Mouse (Mus musculus): ENCODE results near the gene Cfap99. TPM values are rescaled to one million over a fixed set of nuclear protein-coding genes. Genes with fewer than 3 reads are reported as not detected.
A peak's percentile ranks its signal among the peaks of the same experiment; 100 is the strongest.

Cfap99 gene
- polyA plus RNA-seq, 2 experiments, result 0.04 TPM; not detected in 1

- no peak for TF ChIP-seq POLR2A (IDR thresholded peaks at IDR 0.05; ENCODE audit: borderline replicate concordance, extremely low read depth, insufficient read depth, insufficient read length)
- H3K9ac ChIP-seq (ENCODE audit: low read depth, low read length, severe bottlenecking), result peak overlapping the region; percentile 98
- H3K27ac ChIP-seq (replicated peaks; ENCODE audit: low read depth, low read length), result peak overlapping the region; percentile 92
- DNase-seq (ENCODE audit: low spot score) (no peak), ATAC-seq (ENCODE audit: low FRiP score, low read depth) (peak; percentile 52)
- peak overlapping the region; percentile 98 for H3K4me3 ChIP-seq (replicated peaks; ENCODE audit: low read length)
- peak overlapping the region; percentile 93 for H3K4me2 ChIP-seq (replicated peaks; ENCODE audit: low read depth, low read length, severe bottlenecking)
- WGBS, result 2% methylated on average over 21 of the region's 21 CpGs
- H3K9me3 ChIP-seq (ENCODE audit: control insufficient read depth, low read length), result no peaks in the 10 kb centered on the region
- H3K27me3 ChIP-seq (ENCODE audit: control insufficient read depth, insufficient read depth, low read length), result no peaks in the 10 kb centered on the region
- H3K4me1 ChIP-seq (ENCODE audit: control insufficient read depth, insufficient read depth, low read length), result peaks cover 14% of the 10 kb centered on the region
- no peaks in the 10 kb centered on the region; the same call in 1 of the 2 replicates for H3K36me3 ChIP-seq (ENCODE audit: control insufficient read depth, insufficient read depth, low read length)
Measured at GRCm38 (mm10) chr5:34335539-34336096, 47.2 kb downstream of the Cfap99 start.

GRCm38 (mm10) chr5:34336097-34336774 is 47.8 kb downstream of the Cfap99 start, which contains the start of gene Rnf4:
Gene Rnf4 (plus strand): TSS chr5:34336289.
- TF ChIP-seq POLR2A (IDR thresholded peaks at IDR 0.05; ENCODE audit: borderline replicate concordance, extremely low read depth, insufficient read depth, insufficient read length), result peak; percentile 76; the same call in 1 of the 2 replicates
- ATAC-seq (ENCODE audit: low FRiP score, low read depth) (peak; percentile 96), DNase-seq (ENCODE audit: low spot score) (peak; percentile 98)
- peak within 1 kb of the TSS; percentile 93 for H3K4me2 ChIP-seq (replicated peaks; ENCODE audit: low read depth, low read length, severe bottlenecking)
- peak within 1 kb of the TSS; percentile 98 for H3K9ac ChIP-seq (ENCODE audit: low read depth, low read length, severe bottlenecking)
- peaks cover 14% of the 10 kb centered on the region for H3K4me1 ChIP-seq (ENCODE audit: control insufficient read depth, insufficient read depth, low read length)
- no peaks in the 10 kb centered on the region for H3K9me3 ChIP-seq (ENCODE audit: control insufficient read depth, low read length)
- H3K27me3 ChIP-seq (ENCODE audit: control insufficient read depth, insufficient read depth, low read length), result no peaks in the 10 kb centered on the region
- peak within 1 kb of the TSS; percentile 98 for H3K4me3 ChIP-seq (replicated peaks; ENCODE audit: low read length)
- no peaks in the 10 kb centered on the region; the same call in 1 of the 2 replicates for H3K36me3 ChIP-seq (ENCODE audit: control insufficient read depth, insufficient read depth, low read length)
- H3K27ac ChIP-seq (replicated peaks; ENCODE audit: low read depth, low read length), result peak within 1 kb of the TSS; percentile 98
- WGBS, result 0% methylated on average over 40 of the region's 67 CpGs

- Histone ChIP-seq H3K9me3 (ENCODE audit: control insufficient read depth, low read length) (no peaks in the 10 kb centered on the region), H3K36me3 (ENCODE audit: control insufficient read depth, insufficient read depth, low read length) (no peaks in the 10 kb centered on the region; the same call in 1 of the 2 replicates), H3K27me3 (ENCODE audit: control insufficient read depth, insufficient read depth, low read length) (no peaks in the 10 kb centered on the region), H3K4me1 (ENCODE audit: control insufficient read depth, insufficient read depth, low read length) (peaks cover 14% of the 10 kb centered on the region), H3K27ac (replicated peaks; ENCODE audit: low read depth, low read length) (peak overlapping the region; percentile 98), H3K4me2 (replicated peaks; ENCODE audit: low read depth, low read length, severe bottlenecking) (peak overlapping the region; percentile 93), H3K9ac (ENCODE audit: low read depth, low read length, severe bottlenecking) (peak overlapping the region; percentile 98), H3K4me3 (replicated peaks; ENCODE audit: low read length) (peak overlapping the region; percentile 98)
- peak; percentile 48 for DNase-seq (ENCODE audit: low spot score)
- ATAC-seq (ENCODE audit: low FRiP score, low read depth), result no peak
- WGBS, result under 1% methylated on average over 38 of the region's 42 CpGs
- TF ChIP-seq POLR2A (IDR thresholded peaks at IDR 0.05; ENCODE audit: borderline replicate concordance, extremely low read depth, insufficient read depth, insufficient read length), result no peak
Measured at GRCm38 (mm10) chr5:34336775-34337450, 48.5 kb downstream of the Cfap99 start.

GRCm38 (mm10) chr5:34340246-34340645 is 51.8 kb downstream of the Cfap99 start:
- no peak overlapping the region for H3K27ac ChIP-seq (replicated peaks; ENCODE audit: low read depth, low read length)
- 93% methylated on average over 6 of the region's 6 CpGs for WGBS

GRCm38 (mm10) chr5:34352084-34352631 is 63.8 kb downstream of the Cfap99 start:
- H3K27me3 ChIP-seq (ENCODE audit: control insufficient read depth, insufficient read depth, low read length), result no peaks in the 10 kb centered on the region

More at GRCm38 (mm10) chr5:34340246-34340645, 51.8 kb downstream of the Cfap99 start:
- H3K4me1 ChIP-seq (ENCODE audit: control insufficient read depth, insufficient read depth, low read length), result peaks cover 12% of the 10 kb centered on the region
- ATAC-seq (ENCODE audit: low FRiP score, low read depth) (no peak), DNase-seq (ENCODE audit: low spot score) (no peak)
- H3K9ac ChIP-seq (ENCODE audit: low read depth, low read length, severe bottlenecking), result no peak overlapping the region
- peaks cover 26% of the 10 kb centered on the region for H3K36me3 ChIP-seq (ENCODE audit: control insufficient read depth, insufficient read depth, low read length)
- no peaks in the 10 kb centered on the region for H3K27me3 ChIP-seq (ENCODE audit: control insufficient read depth, insufficient read depth, low read length)
- no peaks in the 10 kb centered on the region for H3K9me3 ChIP-seq (ENCODE audit: control insufficient read depth, low read length)
- no peak overlapping the region for H3K4me3 ChIP-seq (replicated peaks; ENCODE audit: low read length)
- TF ChIP-seq POLR2A (IDR thresholded peaks at IDR 0.05; ENCODE audit: borderline replicate concordance, extremely low read depth, insufficient read depth, insufficient read length), result no peak
- no peak overlapping the region for H3K4me2 ChIP-seq (replicated peaks; ENCODE audit: low read depth, low read length, severe bottlenecking)

More at GRCm38 (mm10) chr5:34352084-34352631, 63.8 kb downstream of the Cfap99 start:
- TF ChIP-seq POLR2A (IDR thresholded peaks at IDR 0.05; ENCODE audit: borderline replicate concordance, extremely low read depth, insufficient read depth, insufficient read length), result no peak
- Histone ChIP-seq H3K9ac (ENCODE audit: low read depth, low read length, severe bottlenecking) (no peak overlapping the region), H3K4me3 (replicated peaks; ENCODE audit: low read length) (no peak overlapping the region), H3K36me3 (ENCODE audit: control insufficient read depth, insufficient read depth, low read length) (peaks cover 96% of the 10 kb centered on the region), H3K27ac (replicated peaks; ENCODE audit: low read depth, low read length) (no peak overlapping the region), H3K4me2 (replicated peaks; ENCODE audit: low read depth, low read length, severe bottlenecking) (no peak overlapping the region), H3K9me3 (ENCODE audit: control insufficient read depth, low read length) (no peaks in the 10 kb centered on the region), H3K4me1 (ENCODE audit: control insufficient read depth, insufficient read depth, low read length) (no peaks in the 10 kb centered on the region)
- no peak for ATAC-seq (ENCODE audit: low FRiP score, low read depth)
- DNase-seq (ENCODE audit: low spot score), result no peak
- 91% methylated on average over 3 of the region's 3 CpGs for WGBS

All from limb, embryonic 14.5 days (tissue).